Mouse (Mus musculus): Measurements from ENCODE around the gene Gm10282.

The Gm10282 gene

DNA sequence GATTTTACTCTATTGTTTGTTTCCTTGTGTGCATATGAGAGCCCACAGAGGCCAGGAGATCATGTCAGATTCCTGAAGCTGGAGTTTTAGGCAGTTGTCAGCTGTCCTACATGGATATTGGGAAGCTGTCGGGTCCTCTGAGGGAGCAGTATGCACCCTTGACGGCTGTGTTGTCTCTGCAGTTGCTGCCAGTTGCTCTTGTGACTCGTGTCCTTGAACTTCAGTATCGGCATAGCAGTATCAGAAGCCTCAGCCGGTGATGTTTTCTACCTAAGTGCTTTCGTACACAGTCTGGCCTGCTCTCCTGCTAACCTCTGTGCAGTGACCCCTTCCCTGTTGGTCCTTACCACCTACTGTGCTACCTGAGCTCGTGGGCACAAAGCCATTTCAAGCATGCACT, 41.6 kb downstream of the Gm10282 start:
- DNase-seq (ENCODE audit: extremely low read depth, low read depth, low spot score) = no peak

DNA sequence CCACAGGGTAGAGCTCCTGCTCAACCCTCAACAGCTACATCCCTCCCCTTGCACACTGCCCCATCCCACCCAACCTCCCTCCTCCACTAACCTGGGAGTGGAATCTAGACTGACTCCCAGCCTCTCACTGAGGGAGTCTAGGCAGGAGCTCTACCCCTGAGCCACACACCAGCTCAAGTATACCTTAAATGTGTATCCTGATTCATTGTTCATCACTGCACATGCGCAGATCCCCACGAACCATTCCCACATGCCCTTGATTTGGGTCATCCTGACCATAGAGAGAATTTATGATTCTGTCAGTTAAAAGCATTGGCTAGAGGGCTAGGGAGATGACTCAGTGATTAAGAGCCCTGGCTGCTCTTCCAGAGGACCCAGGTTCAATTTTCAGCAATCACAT, 42.3 kb downstream of the Gm10282 start:
- DNase-seq (ENCODE audit: extremely low read depth, low read depth, low spot score) = no peak

DNA sequence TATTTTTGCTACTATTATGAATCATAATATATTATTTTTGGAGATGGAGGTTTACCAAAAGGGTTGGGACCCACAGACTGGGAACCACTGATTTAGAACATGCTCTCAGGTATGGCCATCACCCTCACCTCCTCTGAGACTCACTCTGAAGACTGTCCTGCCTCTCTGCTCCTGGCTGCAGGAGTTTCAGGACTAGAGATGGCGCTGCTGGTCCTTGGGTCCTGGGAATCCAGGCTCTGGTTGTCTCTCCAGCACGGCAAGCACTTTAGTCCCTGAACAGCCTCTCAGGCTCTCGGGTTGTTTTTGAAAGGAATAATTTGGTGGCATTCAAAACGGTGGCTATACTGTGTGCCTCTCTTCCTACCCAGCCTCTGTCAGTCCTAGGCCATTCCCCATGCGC, 43.2 kb downstream of the Gm10282 start:
- no peak for DNase-seq (ENCODE audit: extremely low read depth, low read depth, low spot score)

DNA sequence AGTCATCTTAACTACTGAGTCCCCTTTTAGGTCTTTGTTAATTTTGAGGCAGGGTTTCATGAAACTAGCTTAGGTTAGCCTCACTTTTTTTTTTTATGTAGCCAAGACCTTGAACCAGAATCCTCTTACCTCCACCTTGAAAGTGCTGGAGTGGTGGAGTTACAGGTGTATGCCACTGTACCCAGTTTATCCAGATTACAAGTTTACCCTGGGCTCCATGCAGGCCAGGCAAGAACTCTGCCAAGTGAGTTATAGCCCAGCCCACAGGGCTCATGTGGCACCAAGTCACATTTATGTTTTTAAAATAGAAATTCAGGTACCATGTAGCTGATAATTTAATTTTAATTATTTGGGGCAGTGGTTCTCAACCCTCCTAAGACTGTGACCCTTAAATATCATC, 43.6 kb downstream of the Gm10282 start:
- DNase-seq (ENCODE audit: extremely low read depth, low read depth, low spot score) = no peak

DNA sequence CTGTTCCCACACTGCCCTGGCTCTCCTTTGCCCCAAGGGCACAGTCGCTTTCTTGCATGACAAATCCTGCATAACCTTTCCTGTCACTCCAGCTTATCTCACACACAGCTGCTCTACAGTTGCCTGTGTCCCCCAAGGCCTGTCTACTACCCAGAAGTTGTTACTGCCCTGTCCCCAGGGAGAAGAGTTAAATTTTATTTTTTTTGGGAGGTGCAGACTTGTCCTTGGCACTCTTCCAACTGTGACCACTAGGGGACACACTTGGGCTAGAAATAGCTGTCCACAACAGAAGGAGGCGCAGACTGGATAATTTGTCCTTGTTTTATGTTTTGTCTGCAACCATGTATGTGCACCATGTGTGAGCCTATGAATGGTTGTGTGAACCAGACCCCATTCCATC, 44.0 kb downstream of the Gm10282 start:
- no peak for DNase-seq (ENCODE audit: extremely low read depth, low read depth, low spot score)

DNA sequence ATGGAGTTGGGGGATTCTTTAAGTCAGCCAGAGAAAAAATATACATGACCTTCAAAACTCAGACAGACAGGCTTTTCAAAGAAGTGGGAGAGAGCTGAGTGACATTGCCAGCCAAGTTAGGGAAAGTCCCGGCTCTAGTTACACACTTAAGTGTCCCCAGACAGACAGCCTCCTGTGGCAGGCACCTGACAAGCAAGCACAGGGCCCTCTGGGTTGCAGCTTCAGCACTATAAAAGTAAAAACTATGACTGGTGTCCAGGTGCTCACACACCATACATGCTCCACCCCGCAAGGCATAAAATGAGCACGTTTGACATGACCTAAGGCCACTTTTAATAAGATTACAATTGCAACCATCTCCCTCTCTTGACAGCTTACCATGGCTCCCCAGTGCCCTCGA, 44.5 kb downstream of the Gm10282 start:
- no peak for DNase-seq (ENCODE audit: extremely low read depth, low read depth, low spot score)

DNA sequence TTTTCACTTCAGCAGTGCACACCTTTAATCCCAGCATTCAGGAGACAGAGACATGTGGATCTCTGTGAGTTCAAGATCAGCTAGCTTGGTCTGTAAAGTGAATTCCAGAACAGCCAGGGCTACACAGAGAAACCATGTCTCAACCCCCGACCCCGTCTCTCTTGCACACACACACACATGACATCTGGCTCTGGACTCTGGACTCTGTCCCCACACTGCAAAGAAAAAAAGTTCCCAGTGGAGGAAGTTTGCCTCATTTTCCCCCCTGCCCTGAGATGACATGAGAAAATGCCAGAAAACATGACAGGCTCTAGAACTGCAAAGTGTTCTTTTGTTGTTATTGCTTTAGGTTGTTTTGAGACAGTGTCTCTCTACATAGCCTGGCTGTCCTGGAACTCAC, 45.2 kb downstream of the Gm10282 start:
- no peak for DNase-seq (ENCODE audit: extremely low read depth, low read depth, low spot score)

DNA sequence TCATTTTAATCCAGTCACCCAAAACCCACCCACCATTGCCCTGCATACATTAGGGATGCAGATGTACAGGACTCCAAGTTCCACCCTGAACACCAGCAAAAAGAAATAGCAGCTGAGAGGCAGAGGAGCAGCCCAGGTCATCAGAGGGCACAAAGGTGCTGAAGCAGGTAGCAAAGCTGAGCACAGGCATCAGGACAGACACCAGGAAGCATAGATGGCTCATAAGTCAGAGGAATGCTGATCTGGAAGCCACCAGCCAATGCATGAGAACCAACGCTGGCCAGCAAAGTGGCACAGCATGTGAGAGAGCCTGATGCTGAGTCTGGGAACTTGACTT, 47.2 kb downstream of the Gm10282 start:
- no peak for DNase-seq (ENCODE audit: extremely low read depth, low read depth, low spot score)

DNA sequence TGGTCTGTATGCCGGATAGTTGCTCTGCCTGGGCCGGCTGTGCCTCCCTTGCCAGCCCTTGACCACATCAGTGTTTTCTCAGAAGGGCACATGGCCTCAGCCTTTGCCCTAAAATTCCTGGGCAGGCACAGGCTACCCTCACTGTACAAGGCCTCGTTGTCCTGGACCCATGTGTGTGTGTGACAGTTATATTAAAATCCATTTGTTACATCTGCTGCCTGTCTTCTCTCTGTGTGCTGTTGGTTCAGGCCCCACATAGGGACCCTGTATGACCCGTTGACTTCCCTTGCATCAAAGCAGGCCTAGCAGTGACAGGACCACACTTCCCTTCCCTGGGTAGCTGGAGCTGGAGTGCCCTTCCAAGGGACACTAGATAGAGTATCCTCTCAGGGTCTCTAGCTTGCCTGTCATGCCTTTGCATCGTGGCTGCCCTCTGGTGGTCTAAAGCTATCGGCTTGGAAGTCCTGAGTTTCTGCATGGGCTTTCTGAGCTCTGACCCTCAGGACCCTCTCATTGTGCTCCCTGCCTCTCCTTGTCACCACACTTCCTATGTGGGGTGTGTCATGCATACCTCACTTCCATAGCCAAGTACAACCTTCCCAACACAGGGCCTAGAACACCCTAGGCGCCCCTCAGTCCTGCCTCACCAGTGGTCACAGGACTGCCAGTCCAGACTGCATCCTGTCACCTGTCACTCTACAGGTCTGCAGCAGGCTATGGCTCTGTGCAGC, 47.7 kb downstream of the Gm10282 start:
- no peak for DNase-seq (ENCODE audit: extremely low read depth, low read depth, low spot score)

All from fat pad, adult 2 months (tissue).